Mouse (Mus musculus) MN1 (cell line): ENCODE data around the gene Nlrx1.

ENCODE experiments used
- DNase-seq: peaks from one replicate; pipeline ENCODE4 v3.0.0-alpha.2; 2016; ENCODE audit warnings: low spot score

Gene Nlrx1

DNA sequence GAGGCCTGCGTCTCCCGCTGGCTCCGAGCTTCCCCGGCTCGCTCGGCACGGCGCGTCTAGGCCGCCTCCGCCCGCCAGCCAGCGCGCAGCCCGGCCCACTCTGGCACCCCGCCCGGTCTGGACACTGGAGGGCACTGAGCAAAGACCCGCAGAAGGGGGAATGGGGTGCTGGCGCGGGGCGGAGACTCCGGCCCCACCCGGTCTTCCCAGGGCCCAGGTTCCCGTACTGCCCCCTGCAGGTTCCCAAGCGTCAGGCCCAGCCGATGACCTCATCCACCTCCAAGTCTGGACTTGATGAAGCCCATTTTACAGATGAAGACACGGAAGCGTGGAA is 405 bp downstream of the Nlrx1 start:
- DNase-seq = peak; percentile 90

DNA sequence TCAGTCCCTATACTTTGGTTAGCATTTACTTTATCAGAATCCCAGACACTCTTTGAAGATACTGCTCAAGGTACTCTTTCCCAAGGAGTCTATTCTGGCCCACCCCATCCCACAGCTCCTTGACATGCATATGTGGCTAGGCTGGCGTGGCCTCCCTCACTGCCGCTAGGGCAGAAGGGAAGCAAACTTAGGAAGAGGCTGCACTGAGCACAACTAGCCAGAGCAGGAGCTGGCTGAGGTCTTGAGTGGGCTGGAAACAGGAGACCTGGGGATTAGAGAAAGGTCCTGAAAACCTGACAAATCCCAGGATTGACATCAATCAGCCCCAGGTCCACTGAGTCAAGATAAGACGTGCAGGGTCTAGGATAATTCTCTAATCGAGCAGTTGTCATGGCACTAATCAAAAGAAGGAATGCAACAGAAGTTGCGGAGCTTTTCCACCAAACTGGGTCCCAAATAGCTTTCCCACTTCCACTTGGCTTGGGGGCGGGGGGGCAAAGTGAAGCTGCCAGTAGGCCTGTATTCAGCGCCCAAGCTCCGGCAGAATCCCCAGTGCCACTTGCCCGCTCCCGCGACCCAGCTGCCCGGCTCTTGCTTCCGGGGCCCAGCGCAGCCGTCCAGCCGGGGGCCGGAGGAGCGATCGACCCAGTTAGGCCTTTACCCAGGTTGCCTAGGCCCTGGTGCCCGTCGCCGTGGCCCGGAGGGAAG is 926 bp downstream of the Nlrx1 start:
- peak; percentile 59 for DNase-seq

DNA sequence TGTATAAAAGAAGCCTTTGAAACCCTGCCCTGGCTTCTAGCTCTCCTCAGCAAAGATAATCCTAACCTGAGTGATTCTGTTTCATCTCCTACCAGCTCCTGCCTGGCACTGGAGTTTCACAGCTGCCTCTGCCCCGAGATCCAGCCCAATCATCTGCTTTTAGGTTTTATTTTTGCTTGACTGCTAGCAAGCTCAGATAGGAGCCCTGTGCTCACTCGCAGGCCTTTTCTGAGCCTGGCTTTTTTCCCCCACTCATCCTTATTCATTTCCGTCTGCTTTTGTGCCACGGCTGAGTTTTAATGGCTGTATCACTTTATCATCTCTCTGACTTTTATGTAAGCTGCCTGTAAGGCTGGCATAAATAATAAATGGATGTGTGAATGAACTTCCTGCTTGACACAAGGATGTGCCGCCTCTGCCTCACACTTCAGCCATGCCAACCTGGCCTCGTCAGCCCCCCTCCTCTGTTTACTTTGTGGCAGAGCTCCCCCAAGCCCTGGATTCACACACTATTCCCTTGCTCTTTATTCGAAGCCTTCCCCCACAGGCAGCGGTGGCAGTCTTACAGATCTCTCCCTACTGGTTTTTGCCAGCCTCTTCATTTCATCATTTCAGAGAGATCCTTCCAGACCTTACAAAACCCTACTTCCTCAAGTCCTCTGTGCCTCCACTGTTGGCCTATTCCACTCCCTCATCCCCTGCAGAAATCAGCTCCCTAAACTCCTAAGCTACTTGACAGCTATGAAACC is 1.7 kb downstream of the Nlrx1 start:
- DNase-seq = peak; percentile 23

GRCm38 (mm10) chr9:44261388-44261787 is 7.0 kb downstream of the Nlrx1 start:
- peak; percentile 61 for DNase-seq

- no peak for DNase-seq
Measured at GRCm38 (mm10) chr9:44259014-44259413, 9.4 kb downstream of the Nlrx1 start.

GRCm38 (mm10) chr9:44256213-44256612 is 12.2 kb downstream of the Nlrx1 start:
- no peak for DNase-seq

DNA sequence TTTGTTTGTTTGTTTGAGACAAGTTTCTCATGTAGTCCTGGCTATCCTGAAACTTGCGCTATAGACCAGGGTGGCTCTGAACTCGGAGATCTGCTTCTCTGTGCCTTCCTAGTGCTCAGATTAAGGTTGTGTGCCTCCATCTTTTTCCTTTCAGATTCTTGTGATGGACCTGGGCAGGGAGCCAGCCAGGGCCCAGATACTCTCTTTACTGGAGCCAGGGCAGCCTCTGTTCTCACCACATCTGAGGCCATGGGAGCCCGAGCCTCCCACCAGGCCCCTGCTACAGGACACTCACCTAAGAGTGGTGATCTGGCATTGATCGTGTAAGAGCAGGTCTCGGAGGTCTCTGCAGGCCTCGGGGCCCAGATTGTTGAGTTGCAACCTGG is 13.3 kb downstream of the Nlrx1 start:
- peak; percentile 48 for DNase-seq

DNA sequence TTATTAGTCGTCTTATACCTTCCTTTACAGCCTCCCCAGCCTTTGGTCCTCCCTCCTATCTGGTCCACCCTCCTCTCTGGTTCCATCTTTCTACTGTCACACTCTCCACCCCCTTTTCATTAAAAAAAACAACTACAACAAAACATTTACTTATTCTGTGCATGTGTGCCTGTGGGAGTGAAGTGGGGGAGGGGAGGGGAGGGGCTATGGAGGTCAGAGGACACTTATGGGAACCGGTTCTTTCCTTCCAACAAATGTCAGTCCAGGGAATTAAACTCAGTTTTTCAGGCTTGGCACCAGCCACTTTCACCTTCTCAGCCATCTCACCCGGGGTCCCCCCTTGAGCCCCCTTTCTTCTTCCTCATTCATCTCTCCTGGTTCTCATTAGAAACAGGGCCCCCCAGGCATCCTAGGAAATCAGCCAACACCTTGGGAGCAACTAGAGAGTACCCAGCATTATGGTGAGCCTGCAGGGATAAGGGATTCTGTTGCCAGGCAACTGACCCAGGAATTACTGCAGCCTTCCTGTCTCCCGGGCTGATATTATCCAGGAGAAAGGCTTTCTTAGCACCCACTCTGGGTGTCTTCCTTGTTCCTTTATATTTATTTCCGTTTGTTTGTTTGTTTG is 13.8 kb downstream of the Nlrx1 start:
- DNase-seq = peak; percentile 61

GRCm38 (mm10) chr9:44253441-44253840 is 15.0 kb downstream of the Nlrx1 start:
- DNase-seq = no peak

DNA sequence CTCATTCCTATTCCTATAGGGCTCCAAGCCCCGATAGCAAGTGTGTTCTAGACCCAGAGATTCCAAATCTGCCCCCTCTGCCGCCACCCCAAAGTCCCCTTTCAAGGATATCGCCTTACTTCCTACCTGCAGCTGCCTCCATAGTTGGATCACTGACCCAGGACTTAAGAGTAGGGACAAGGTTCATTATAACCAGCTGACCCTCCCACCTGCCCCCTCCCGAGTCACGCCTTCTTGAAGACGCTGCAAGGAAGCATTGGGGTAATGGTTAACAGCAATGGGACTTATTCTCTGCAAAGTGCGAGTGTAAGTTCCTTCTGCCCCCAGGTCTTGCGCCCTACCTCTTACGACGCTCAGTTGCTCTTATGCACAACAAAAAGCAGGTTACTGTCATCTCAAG is 17.1 kb downstream of the Nlrx1 start, which contains the start of gene Pdzd3:
Pdzd3 (minus strand) TSS at position 158 of the 400 bp plus-strand sequence.
- DNase-seq = no peak

DNA sequence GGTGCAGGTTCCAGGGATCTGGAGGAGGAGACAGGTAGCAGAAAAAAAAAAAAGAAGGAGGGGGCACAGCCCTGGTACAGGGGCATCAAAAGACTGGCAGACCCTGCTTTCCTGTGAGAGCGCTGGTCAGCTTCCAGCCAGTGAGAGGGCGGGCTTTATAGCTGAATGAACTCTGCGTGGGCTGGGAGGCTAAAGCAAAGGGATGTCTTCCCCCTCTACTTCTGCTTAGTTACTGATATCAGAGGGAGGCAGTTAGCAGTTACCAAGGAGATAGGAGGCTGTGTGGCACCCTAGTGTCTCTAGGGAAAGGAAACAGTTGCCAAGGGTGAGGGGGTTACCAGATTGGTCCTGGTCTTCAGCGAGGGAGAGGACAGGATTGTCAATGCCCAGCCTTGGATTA is 18.0 kb downstream of the Nlrx1 start:
- DNase-seq = no peak

- DNase-seq = peak; percentile 46
Measured at GRCm38 (mm10) chr9:44249181-44250146, 18.9 kb downstream of the Nlrx1 start.

- no peak for DNase-seq
Measured at GRCm38 (mm10) chr9:44247907-44248306, 20.5 kb downstream of the Nlrx1 start.

DNA sequence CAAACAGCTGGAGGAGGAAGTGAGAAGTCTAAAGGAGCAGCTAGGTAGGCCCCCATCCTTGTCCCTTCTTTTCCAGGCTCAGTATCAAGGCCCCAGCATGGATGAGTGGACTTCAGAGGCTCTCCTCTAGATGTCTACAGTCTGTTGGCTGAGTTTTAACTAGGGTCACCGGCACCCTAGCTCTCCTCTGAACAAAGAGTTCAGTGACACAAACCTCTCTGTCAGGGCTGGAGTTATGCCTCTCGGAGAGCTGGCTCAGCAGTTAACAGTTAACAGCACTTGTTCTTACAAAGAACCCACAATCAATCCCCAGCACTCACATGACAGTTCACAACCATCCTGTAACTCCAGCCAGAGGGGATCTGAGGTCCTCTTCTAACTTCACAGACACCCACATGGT is 24.8 kb downstream of the Nlrx1 start:
- no peak for DNase-seq

- no peak for DNase-seq
Measured at GRCm38 (mm10) chr9:44241418-44241817, 27.0 kb downstream of the Nlrx1 start.

DNA sequence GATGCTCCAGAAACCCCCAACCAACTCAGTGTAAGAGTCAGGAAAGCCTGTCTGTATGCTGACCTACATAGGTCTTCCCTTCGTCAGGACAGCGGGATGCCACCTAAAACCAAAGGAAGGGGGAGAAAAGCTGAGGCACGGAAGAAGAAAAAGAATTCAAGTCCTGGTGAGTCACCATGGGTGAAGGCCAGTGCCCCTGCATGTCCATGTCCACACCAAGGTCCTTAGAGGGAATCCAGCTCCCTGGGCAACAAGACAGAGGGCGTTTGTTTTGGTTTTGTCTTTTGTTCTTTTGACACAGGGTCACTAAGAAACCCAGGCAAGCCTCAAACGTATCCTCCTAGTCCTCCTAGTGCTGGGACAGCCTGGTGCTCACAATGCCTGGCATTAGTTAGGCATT is 27.5 kb downstream of the Nlrx1 start:
- no peak for DNase-seq

GRCm38 (mm10) chr9:44240399-44240798 is 28.0 kb downstream of the Nlrx1 start, which contains the start of gene Ccdc153:
Gene Ccdc153 (plus strand): TSS chr9:44240676.
- no peak for DNase-seq

GRCm38 (mm10) chr9:44239447-44239846 is 29.0 kb downstream of the Nlrx1 start:
- peak; percentile 63 for DNase-seq

DNA sequence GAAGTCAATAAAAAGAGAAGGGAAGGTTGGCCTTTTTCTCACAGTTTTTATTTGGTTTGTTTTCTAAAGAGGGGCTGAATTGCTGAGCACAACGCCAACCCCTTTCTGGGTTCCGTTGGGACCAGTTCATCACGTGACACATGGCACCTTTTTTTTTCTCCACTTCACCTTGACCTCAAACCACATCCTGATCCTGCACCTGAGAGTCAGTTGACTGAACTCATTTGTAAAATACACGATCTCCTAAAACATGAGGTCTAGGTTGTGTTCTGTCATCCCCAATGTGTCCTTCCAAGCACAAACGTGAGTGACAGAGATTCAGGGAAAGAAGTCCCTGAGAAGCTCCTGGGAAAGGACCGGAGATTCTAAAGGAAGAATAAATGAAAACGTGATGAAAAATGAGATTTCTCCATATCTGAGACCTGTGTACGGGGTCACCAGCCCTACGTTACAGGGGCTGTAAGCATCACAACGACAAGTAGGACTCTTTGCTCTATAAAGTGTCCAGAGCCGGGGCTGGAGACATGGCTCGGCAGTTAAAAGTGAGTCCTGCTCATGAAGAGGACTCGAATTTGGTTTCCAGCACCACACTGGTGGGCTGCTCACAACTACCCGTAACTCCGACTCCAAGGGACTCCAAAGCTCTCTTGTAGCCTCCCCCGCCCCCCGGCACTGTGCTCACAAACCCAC is 29.8 kb downstream of the Nlrx1 start:
- DNase-seq = no peak

GRCm38 (mm10) chr9:44237128-44237527 is 31.3 kb downstream of the Nlrx1 start:
- DNase-seq = no peak

DNA sequence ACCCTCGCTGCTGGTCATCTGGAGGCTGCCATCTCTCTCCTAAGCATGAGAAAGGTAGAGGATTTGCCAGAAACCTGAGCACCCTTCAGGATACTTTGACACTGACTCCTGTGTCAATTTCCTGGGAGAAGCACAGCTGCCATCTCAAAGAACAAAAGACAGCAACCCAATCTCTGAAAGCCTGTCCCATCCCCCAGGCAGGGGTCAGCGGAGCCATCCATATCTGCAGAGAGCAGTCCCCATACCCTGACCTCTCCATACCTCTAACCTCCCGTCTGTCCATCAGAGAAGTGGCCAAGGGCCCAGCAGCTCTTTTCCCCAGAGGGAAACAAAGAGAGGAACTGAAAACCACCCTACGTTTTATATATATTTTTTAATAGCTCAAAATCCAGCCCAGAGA is 31.8 kb downstream of the Nlrx1 start:
- DNase-seq = no peak
